Mouse (Mus musculus): ENCODE data around the gene Amdhd2.

Gene Amdhd2

DNA sequence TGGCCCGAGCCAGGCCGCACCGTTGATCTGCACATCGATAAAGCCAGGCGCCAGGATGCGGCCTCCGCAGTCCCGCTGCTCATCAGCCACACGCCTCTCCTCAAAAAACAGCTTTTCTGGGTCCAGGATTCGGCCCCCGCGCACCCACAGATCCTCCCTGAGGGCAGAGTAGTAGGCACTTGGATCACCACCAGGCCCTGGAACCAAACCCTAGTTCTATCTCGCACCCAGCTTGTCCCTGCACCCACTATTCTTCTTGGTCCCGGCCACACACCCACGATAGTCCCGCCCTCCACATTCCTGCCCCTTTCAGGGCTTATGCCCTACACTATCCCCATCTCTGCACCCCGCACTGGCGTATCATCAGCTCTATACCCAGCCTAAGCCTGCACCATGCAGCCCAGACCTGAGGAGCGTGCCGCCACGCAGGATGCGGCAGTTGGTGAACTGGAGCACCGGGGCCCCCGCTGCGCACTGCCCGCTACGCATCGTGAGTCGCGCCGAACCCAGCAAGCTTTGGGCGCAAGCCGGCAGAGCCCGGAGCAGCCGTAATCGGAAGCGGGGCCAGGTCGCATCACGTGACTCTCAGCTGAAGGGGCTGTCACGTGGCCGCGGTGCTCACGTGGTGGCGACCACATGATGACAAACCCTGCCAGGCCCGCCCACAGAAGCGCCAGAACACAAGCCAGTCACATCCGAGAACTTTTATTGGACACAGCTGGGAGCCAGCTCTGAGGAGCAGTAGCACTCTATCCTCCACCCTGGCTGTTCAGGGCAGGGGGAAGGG, at the start of gene Amdhd2:
Gene Amdhd2, minus strand, starts transcription at position 591 of the 787 bp plus-strand sequence.
- peak; percentile 96 to 97 for DNase-seq

DNA sequence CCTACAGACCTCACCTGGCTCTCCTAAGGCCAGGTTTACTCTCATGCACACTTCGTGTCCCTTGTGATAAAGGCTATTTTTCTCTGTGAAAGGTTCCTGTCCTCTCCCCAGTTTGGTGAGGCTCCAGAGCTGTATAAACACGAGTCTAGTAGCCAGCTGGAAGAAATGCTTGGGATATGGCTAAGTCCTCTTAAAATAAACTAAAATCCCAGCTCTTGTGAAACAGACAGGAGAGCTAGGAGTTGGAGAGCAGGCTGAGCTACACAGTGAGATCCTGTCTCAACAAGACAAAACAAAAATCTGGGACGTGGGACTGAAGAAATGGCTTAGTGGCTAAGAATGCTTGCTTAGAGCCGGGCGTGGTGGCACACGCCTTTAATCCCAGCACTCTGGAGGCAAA, 49.6 kb upstream of the Amdhd2 start:
- DNase-seq, result no peak

DNA sequence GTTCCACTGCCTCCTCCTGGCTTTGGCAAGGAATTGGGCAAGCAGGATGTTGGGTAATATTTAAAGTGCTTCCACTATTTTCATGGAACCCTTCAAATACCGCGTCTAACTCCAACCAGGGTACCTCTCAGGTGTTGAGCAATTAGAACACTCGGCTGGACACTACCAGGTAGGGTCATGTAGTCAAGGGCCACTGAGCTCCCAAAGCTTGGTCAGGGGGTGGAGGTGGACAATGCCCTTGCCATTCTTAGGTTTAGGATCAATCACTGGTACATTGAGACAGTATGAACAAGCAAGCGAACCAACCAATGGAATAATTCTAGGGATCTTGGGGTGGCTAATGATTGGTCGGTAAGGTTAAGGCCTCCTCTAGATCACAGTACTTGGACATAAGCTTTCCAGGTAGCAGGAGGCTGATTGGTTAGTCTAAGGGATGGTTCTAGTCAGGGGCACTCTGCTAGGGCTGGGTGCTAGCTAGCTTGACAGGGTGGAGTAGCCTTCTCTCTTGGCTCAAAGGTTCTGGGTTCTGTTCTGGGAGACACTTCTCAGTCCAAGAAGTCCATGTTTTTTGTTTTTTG, 49.0 kb upstream of the Amdhd2 start:
- no peak for DNase-seq

DNA sequence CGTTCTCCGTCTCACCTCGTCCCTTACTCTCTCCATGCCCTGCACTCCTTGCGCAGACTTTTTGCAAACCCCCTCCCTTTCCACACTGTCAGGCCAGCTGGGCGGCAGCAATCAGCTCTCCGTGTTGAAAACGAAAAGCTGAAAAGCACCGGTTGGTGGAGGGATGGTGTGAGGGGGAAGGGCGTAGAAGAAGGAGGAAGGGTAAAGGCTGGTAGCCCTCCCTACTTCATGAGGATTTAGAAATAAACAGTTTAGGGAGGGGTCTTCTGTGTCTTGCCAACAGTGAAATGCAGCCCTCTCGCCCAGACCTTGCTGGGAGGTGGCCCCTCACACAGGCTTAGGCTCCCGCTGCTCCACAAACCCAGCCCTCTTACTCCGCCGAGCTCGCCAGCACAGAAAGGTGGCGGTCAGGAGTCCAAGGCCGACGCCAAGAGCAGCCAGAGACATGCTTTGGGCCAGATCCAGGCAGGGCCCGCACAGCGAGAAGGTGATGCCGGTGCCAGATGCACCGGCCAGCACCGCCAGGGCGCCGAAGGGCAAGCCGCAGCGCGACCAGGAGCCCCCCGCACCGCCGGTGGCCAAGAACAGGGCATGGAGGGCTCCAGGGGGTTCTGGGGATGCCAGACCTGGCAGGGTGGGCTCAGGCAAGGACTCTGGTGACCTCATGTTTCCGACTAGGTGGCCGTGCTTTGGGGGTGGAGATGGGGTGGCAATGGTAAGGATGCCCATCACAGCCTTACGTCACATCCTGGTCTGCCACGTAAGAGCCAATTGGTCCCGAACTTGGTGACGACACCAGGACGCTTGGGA, 48.3 kb upstream of the Amdhd2 start:
- peak; percentile 34 to 36 for DNase-seq

- DNase-seq, result no peak
Measured at GRCm38 (mm10) chr17:24210591-24210990, 47.0 kb upstream of the Amdhd2 start.

DNA sequence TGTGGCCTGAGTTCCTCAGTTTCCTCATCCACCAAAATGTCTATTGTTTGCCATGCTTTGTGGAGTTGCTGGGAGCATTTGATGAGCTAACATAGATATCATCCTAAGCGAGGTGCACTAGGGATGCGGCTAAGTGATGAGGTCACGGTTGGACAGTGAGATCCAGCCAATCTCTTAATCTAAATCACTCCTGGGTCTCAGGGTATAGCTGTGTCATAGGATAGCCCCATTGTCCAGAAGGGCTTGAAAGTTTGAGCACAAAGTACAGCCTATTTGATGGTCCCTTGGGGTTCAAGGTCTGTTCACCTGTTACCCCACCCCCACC, 46.3 kb upstream of the Amdhd2 start:
- DNase-seq, result no peak

GRCm38 (mm10) chr17:24209043-24209915, 45.7 kb upstream of the Amdhd2 start, which contains the start of gene Ntn3:
Ntn3 (minus strand) TSS chr17:24209531.
- peak in 1 of 2 experiments; percentile 27 for DNase-seq

GRCm38 (mm10) chr17:24208641-24209042, 45.1 kb upstream of the Amdhd2 start:
- DNase-seq, result peak in 1 of 2 experiments; percentile 43

GRCm38 (mm10) chr17:24207768-24208640, 44.4 kb upstream of the Amdhd2 start:
- DNase-seq, result no peak

- peak; percentile 55 to 57 for DNase-seq
Measured at GRCm38 (mm10) chr17:24206451-24207351, 43.1 kb upstream of the Amdhd2 start.

DNA sequence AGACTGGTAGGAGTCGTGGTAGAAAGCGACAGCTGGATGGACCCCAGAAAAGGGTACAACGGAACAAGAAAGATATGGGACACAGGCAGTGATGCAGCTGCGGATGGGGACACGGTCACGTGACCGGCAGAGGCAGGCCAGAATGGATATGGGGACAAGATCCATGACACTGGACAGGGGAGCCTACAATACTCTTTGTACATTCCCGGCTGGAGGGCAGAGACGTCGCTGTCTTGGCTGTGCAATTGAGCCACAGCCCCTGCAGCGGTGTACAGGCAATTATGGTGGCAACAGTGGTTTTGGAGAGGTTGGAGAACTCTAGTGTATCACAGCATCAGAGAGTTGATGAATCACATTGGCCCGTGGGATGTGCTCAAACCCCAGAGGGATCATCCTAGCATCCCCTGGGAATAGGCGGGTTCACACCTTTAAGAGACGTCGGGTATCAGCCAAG, 42.4 kb upstream of the Amdhd2 start:
- DNase-seq, result peak in 1 of 2 experiments; percentile 45

DNA sequence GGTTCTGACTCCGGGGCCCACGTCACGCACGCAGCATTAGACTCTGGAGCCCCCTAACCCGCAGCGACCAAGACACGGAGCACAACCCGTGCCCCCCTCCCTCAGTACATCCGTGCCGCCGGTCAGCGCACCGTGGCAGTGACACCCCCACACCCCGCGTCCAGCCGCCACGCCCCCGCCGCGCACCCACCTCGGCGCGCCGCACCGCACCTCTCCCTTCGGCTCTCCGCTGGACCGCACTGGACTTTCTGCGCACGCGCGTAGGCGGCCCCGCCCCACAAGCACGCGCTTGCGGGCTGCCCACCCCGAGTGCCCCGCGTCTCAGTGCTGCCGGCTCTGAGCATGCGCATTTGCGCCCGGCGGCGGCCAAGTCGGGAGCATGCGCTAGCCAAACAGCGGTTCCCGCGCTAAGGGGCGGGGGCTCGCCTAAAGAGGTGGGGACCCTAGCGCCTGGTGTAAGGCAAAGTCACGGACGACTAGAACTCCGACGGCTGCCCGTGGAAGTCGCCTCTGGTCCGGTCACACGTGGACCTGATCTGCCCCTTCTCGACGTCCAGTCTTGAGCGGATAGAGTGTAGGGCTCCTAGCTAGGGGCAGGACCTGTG, 41.8 kb upstream of the Amdhd2 start, which contains the start of gene Tbc1d24:
Gene Tbc1d24, minus strand, starts transcription at position 279 of the 605 bp plus-strand sequence.
- peak; percentile 85 to 87 for DNase-seq

DNA sequence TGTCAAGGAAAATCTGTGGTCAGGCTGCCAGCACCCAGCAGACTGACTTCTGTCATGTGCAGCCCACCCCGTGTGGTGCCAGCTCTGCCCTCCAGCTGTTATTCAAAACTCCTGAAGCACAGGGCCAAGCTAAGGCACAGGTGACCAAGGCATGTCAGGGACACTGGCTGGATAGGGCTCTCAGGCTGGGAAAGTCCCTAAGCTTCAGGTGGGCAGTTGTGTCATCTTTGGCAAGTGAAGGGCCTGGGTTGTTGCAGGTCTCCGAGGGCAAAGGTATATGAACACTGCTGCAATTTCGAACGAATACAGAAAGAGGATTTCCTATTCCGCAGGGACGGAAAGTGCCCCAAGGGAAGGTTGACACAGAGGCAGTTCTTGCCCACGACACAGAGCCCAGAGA, 41.3 kb upstream of the Amdhd2 start:
- DNase-seq, result no peak

- DNase-seq, result no peak
Measured at GRCm38 (mm10) chr17:24203611-24204534, 40.3 kb upstream of the Amdhd2 start.

DNA sequence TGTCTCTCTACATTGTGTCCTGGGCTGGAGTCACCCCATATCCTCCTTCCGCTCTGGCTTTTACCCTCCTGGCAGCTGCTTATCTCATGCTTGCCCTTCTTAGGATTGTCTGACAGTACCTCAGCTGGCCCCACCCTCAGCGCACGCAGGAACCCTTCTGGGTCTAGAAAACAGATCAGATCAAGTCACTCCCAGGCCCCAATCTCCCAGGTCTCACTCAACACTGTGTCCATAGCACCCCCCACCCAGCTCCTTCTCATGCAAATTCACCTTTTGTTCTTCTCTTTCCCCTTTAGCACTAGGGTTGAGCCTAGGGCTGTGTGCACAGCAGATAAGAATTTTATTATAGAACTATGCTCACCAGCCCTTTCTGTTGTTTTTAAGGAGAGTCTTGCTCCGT, 39.5 kb upstream of the Amdhd2 start:
- DNase-seq, result no peak

GRCm38 (mm10) chr17:24201092-24201491, 37.5 kb upstream of the Amdhd2 start:
- DNase-seq, result no peak

DNA sequence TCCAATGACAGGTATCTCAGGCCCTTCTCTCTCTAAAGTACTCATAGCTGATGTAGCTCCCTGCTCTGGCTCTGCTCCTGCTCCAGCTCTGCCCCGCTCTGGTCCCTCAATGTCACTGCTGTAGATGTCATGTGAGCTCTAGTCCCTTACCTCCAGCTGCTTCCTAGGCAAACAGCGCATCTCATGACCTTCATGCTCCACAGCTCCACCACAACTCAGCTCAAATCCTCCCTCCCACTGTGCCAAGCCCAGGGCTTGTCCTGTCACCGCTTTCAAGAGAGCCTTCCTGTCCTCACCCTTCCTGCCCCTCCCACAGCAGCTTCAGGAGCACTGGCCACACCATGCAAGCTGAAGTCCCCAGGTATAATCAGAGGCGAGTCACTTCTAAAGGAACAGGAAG, 36.2 kb upstream of the Amdhd2 start:
- DNase-seq, result no peak

GRCm38 (mm10) chr17:24199252-24199651, 35.7 kb upstream of the Amdhd2 start:
- DNase-seq, result no peak
